Mouse (Mus musculus) cerebellum, adult 9-11 months (tissue): Measurements from ENCODE around the gene Cldn2.
"Not testable (repeated sequence)": the region's sequence is repeated elsewhere in the genome, so short reads cannot be mapped to it uniquely, and the experiment has no call there.

Experiments used
- DNase-seq: peaks from one replicate; pipeline ENCODE4 v3.0.0; 2022

Cldn2 gene

DNA sequence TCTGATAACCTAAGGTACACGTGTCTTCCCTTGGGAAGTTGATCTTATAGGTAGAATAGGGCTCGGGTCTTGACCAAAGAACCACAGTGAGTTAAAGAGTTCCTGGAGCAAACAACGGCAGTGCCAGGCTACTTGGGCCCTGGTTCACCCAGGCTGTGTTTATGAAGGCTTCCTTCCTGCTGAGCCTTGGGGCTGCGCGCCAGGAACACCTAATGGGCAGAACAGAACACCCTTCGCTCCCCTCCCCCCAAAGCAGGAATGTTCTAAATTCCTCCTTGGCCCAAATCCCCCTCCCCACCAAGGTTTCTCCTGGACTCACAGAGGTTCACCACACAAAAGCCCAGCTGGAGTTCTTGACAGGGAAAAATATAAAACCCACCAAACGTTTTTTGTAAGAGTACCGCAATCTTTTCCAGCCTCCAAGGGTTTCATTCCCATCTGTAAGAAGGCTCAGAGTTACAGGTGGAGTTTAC, at the start of gene Cldn2:
Cldn2 (plus strand) TSS at position 423 of the 473 bp plus-strand sequence.
- DNase-seq: no peak

DNA sequence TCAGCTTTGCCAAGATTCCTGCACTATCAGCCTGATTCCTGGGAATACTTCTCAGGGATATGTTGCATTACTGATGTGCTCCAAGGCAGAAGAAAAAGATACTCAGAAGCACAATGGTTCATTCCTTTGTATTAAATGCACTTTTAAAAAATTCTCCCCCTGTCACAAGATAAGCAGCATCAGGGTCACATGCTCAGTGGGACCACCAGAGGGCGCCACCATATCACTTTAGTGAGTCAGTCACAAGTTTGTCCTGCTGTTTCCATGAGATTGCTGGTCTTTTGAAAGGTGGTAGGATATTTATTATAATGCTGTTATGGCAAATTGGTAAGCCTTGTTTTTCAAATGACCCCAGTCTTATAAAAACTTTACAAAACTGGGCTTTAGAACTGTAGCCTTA, 48.8 kb upstream of the Cldn2 start:
- DNase-seq: peak; percentile 13

- DNase-seq: not testable (repeated sequence)
These were observed 42.0 kb upstream of the Cldn2 start for GRCm38 (mm10) chrX:139758634-139759033.

GRCm38 (mm10) chrX:139762546-139762945, 38.1 kb upstream of the Cldn2 start:
- DNase-seq: no peak

- no peak for DNase-seq
These were observed 30.5 kb upstream of the Cldn2 start for GRCm38 (mm10) chrX:139769975-139770637.

DNA sequence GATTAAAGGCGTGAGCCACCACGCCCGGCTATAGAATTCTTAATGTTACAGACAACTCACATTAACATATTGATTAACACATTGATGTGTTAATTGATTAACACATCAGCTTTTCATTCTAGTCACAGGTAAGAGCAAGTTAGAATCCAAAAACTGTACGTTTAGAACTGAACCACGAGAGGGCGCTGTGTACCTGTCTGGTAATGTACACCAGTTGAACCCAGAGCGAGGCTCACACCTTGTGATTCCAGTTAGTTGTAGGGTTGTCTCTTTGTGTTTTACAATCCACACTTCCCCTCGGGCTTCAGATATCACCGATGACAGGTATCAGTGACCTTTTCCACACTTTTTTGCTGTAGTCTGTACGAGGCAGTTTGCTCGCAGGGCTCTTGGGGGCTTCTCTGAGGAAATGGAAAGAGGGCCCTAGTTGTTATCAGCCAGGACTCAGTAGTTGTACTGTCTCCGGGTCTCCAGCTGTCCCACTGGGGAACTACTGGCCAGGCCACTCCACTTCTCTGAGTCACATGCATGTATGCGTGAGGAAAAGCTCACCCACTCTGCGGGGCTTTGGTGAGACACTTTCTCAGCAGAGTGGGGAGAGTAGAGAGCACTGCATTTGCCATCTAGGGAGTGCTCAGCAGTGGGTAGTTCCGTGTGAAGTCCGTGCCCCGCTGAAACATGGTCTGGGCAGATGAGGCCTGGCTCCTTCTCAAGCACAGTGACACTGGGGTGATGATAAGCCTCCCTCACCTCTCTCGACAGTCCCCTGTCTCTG, 26.1 kb upstream of the Cldn2 start:
- DNase-seq: peak; percentile 21

DNA sequence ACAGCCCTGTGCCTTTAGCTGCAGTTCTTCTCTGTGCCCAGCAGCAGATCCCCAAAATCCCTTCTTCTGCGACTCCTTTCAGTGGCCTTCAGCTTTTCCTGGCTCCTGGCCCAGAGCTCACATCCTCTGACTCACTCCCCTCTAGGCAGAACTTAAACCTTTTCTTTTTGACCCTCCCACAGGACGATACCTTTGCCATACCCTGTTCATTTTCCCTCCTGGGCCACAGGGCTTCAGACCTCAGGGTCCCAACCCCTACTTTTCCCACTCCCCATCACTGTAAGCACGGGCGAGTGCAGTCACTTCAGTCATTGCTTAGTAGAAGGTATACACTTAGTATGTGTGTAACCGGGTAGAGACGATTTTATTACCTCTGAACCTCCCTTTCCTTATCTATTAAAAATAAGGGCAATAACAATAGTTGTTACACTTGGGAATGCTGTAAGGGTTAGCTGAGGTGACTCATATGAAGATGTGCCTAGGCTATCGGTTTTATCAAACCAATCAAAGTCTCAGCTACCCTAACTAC, 25.5 kb upstream of the Cldn2 start:
- no peak for DNase-seq

DNA sequence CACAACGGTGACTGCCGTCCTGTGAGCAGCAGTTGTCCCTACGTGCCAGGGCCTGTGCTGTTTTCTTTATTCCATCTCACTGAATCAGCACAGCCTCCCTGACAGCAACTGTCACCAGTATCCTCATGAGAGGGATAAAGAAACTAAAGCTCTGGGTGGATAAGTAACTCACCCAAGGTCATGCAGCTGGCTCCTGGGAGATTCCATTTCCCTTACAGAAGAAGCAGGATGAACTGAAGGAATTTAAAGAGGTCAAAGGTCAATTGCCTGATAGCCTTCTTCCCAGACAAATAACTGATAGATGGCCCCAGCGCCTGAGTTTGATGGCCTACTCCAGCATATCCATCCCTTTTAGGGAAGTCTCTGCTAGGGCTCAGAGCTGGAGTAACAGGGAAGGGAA, 23.3 kb upstream of the Cldn2 start:
- no peak for DNase-seq

DNA sequence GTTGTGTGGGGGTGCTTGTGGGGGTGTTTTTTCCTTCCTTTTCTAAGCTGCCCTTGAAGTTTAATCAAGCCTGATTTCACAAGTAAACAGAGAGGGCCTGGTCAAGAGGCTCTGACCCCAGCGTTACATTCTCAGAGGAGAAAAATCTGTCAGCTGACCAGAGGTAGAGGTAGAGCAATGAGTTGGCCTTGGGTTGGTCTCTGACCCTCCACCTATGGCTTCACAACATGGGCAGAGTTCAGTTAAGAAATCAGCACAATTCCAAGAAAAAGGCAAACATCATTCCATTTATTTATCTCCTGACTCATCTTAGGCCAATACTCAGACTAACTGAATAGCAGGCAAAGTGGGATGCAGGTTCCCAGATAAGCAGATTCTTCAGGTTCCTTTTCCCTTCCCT, 21.7 kb upstream of the Cldn2 start:
- no peak for DNase-seq

DNA sequence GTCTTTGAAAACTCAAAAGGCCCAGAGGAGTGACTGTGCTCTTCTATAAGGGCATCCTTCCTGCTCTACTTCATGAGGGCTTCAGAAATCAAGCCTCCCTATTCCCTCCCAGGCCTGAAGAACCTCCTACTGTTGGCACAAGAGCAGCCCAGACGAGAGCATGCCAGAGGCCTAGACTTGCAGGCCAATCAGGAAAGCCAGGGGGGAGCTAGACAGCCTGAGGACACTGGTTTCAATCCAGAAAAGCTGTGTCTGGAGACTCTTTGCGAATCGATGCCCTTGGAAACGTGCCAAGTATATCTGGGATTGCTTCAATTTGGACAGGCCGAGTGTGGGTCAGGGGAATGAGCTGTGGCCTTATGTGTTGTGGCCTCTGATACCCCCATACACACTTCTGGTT, 21.2 kb upstream of the Cldn2 start:
- DNase-seq: no peak

- no peak for DNase-seq
These were observed 19.6 kb upstream of the Cldn2 start for GRCm38 (mm10) chrX:139780988-139781387.

- DNase-seq: no peak
These were observed 19.1 kb upstream of the Cldn2 start for GRCm38 (mm10) chrX:139781563-139781962.

DNA sequence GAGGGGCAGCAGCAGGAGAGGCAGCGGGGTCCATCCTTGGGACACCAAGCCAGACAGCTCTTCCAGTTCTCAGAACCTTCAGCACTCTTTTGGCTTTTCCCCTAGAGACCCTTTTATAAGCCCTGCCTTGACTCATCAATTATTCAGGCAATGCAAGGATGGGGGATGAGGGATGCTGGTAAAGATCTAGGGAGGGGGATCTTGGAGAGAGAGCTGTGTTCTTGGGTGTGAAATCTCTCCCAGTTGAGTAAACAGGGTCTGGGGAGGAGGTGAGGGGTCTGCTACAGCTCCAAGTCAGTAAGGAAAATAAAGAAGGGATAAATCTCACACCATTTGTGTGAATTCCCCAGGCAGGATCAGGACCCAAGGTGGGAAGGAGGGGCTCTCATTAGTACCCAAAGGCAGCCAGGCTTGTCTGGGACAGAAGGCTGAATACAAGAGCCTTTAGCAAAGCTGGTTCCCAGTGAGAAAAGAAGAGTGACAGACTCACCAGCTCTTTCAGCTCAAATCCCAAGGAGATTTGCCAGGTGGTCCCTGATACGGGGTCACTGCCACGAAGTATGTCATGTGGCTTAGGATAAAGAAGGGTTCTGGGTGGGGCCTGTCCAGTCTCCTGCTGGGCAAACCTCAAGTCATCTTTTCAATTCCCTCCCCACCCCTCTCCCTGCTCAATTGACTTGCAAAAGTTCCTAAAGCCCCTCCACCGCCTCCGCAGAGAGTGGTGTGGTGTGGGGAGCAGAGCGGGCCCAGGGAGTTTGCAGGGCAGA, 18.2 kb upstream of the Cldn2 start, which contains the start of gene Ripply1:
Ripply1 (minus strand) TSS at position 76 of the 767 bp plus-strand sequence.
- no peak for DNase-seq

DNA sequence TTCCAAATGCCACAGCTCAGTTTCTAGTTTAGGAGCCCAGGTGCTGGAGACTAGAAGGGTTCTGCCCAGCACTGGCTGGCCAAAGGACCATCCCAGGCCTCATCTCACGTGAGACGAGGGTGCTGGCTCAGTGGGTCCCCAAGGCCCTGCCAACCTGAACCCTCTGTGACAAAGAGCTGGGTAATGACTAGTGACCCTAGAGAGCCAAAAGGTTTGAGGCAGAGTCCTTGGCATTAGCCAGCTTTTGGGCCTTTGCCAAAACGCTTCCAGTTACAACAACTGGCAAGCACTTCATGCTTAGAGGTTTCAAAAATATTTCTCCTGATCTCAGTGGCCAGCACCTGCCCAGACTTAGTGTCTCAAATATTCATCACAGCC, 17.6 kb upstream of the Cldn2 start:
- no peak for DNase-seq

GRCm38 (mm10) chrX:139785764-139786163, 14.9 kb upstream of the Cldn2 start:
- DNase-seq: no peak

DNA sequence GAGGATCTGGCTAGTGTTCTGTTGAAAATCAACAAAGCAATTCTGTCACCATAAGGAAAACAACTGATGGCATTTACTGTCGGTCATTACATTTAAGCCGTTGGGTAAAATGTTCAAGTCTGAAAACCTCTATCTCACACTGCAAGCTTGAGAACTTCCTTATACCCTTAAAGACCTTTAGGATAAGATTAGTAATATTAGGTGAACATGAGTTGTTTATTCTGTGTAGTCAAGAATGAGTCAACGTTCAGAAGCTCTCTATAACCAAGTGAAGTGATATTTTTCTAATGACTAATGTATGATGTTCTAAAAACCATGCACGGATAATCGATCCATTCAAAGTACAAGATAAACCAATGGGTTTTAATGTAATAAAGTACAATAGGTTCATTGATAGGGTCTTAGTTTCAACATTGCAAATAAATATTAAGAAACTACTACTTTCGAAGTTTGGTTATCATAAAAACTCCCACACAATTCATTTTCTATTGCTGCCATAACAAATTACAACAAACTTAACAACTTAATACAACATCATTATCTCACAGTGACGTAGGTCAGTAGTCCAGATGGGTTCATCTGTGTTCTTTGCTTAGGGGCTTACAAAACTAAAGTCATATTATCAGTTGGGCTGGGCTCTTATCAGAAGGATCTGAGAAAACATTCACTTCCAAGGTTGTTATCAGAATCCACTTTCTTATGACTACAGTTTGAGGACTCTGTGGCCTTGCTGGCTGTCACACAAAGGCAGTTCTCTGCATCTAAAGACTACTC, 6.4 kb upstream of the Cldn2 start:
- DNase-seq: no peak

DNA sequence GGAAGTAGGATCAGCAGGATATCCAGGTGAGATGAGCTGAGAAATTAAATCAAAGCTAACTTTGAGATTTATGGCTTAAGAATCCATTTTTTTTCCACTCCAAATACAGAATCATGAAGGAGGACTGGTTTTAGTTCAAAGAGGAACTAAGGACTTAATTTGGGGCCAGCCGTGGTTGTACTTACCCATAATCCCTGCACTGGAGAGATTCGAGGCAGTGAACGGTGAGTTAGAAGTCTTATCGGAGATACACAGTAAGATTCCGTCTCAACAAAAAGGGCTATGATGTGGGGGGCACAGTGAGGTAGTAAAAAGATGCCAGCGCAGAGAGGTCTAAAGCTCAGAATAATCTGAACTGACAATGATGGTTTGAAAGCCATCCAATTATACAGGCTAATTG, 4.6 kb upstream of the Cldn2 start:
- DNase-seq: no peak

GRCm38 (mm10) chrX:139797875-139798274, 2.8 kb upstream of the Cldn2 start:
- DNase-seq: no peak

- no peak for DNase-seq
These were observed 675 bp upstream of the Cldn2 start for GRCm38 (mm10) chrX:139799953-139800352.

GRCm38 (mm10) chrX:139803028-139803427, 2.4 kb downstream of the Cldn2 start:
- DNase-seq: no peak

- DNase-seq: no peak
These were observed 5.3 kb downstream of the Cldn2 start for GRCm38 (mm10) chrX:139805918-139806317.

DNA sequence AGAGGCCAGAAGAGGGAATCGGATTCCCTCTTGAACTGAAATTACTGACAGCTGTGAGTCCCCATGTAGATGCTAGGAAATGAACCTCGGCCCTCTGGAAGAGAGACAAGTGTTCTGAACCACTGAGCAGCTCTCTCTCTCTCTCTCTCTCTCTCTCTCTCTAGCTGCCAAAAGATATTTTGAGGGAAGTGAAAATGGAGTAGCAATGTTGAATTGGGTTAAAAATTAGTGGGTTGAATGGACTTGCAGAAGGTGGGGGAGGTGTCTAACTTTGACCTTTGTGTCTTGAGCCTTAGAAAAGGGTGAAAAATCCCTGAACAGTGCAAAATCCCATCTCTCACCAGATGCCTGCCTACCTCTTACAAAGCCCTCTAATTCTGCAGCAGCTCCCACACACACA, 6.8 kb downstream of the Cldn2 start:
- DNase-seq: no peak

GRCm38 (mm10) chrX:139808085-139808484, 7.5 kb downstream of the Cldn2 start:
- peak; percentile 73 for DNase-seq
